Mouse (Mus musculus): Measurements from ENCODE around the gene Plxna2. TPM values are rescaled to one million over a fixed set of nuclear protein-coding genes. Genes with fewer than 3 reads are reported as not detected.

The Plxna2 gene
- polyA plus RNA-seq, 1 experiment from 2014 or later, result 76.0 TPM

- Histone ChIP-seq H3K36me3 (ENCODE audit: control insufficient read depth, insufficient read depth, low read length) (no peaks in the 10 kb centered on the region), H3K9ac (replicated peaks; ENCODE audit: low read depth, low read length) (no peak overlapping the region), H3K4me1 (ENCODE audit: control insufficient read depth, insufficient read depth, low read length) (no peaks in the 10 kb centered on the region), H3K4me2 (ENCODE audit: low read depth, low read length) (no peak overlapping the region), H3K4me3 (ENCODE audit: low read depth, low read length) (no peak overlapping the region), H3K27ac (ENCODE audit: low read depth, low read length) (no peak overlapping the region), H3K9me3 (ENCODE audit: control insufficient read depth, low read length) (no peaks in the 10 kb centered on the region), H3K27me3 (ENCODE audit: control insufficient read depth, insufficient read depth, low read length) (no peaks in the 10 kb centered on the region)
- WGBS, result 89% methylated on average over 4 of the region's 4 CpGs
- ATAC-seq (ENCODE audit: low read depth), result no peak
These were observed 229.0 kb downstream of the Plxna2 start for GRCm38 (mm10) chr1:194847014-194847413.

- Histone ChIP-seq H3K27ac (ENCODE audit: low read depth, low read length) (no peak overlapping the region), H3K36me3 (ENCODE audit: control insufficient read depth, insufficient read depth, low read length) (no peaks in the 10 kb centered on the region), H3K4me1 (ENCODE audit: control insufficient read depth, insufficient read depth, low read length) (no peaks in the 10 kb centered on the region), H3K27me3 (ENCODE audit: control insufficient read depth, insufficient read depth, low read length) (no peaks in the 10 kb centered on the region), H3K9ac (replicated peaks; ENCODE audit: low read depth, low read length) (no peak overlapping the region), H3K4me2 (ENCODE audit: low read depth, low read length) (no peak overlapping the region), H3K4me3 (ENCODE audit: low read depth, low read length) (no peak overlapping the region), H3K9me3 (ENCODE audit: control insufficient read depth, low read length) (no peaks in the 10 kb centered on the region)
- ATAC-seq (ENCODE audit: low read depth), result no peak
- 74% methylated on average over 4 of the region's 4 CpGs for WGBS
These were observed 233.4 kb downstream of the Plxna2 start for GRCm38 (mm10) chr1:194851242-194852064.

- WGBS, result 63% methylated on average over 2 of the region's 2 CpGs
- Histone ChIP-seq H3K9ac (replicated peaks; ENCODE audit: low read depth, low read length) (no peak overlapping the region), H3K4me2 (ENCODE audit: low read depth, low read length) (no peak overlapping the region), H3K27me3 (ENCODE audit: control insufficient read depth, insufficient read depth, low read length) (no peaks in the 10 kb centered on the region), H3K4me3 (ENCODE audit: low read depth, low read length) (no peak overlapping the region), H3K4me1 (ENCODE audit: control insufficient read depth, insufficient read depth, low read length) (no peaks in the 10 kb centered on the region), H3K9me3 (ENCODE audit: control insufficient read depth, low read length) (no peaks in the 10 kb centered on the region), H3K36me3 (ENCODE audit: control insufficient read depth, insufficient read depth, low read length) (no peaks in the 10 kb centered on the region), H3K27ac (ENCODE audit: low read depth, low read length) (no peak overlapping the region)
- ATAC-seq (ENCODE audit: low read depth), result no peak
These were observed 234.0 kb downstream of the Plxna2 start for GRCm38 (mm10) chr1:194852065-194852358.

Small RNAs within 50 kb of the gene (microRNA-seq; reads per million reads assigned to microRNA genes)
- gene Mir3962, result 0.85 reads per million

Data from neural tube, embryonic 14.5 days (tissue).